Mouse (Mus musculus) kidney, adult 8-10 months (tissue): ENCODE results near the gene Klhl3.

Experiments
- DNase-seq, 2 experiments: peaks; one replicate each; pipeline ENCODE4 v3.0.0; 2022

Klhl3 gene

DNA sequence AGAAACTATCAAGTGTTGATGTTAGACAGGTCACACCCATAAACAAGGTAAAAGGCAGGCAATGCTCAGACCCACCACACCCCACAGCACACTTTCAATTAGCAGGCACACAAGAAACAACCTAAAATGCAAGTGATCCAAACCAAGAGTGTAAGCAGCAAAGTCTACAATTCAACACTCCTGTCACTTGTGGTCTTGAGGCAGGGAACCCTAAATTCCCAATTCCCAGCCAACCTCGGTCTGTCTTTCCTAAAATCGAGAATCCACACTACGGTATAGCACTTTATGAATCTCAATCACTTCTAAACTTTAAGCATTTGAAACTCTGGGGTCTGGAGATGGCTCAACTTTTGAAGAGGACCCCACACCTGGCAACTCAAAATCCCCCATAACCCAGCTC, 10.9 kb upstream of the Klhl3 start:
- DNase-seq: no peak

- DNase-seq: peak; percentile 76 to 90
Observed at GRCm38 (mm10) chr13:58123381-58123780, 10.0 kb upstream of the Klhl3 start.

DNA sequence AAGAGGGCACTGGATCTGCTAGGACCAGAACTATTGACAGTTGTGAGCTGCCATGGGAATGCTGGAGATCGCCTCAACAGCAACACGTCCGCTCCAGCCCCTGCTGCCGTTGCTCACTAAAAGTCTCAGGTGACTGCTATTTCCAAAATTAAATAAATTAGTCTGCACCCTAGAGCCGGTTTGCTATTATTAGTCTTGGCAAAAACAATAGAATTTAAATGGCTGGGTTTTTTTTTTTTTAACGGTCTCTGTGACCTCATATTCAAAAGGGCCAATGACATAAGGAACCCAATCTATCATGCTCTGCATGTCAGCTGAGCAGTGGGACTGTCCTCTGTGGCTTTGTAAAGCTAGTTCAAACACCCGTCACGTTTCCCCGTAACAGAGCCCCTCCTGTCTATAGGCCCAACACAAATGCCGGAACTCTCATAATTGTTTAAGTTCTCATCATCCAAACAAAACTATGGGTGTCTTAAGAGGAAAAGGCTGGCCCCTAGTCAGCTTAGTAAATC, 9.4 kb upstream of the Klhl3 start:
- peak; percentile 38 to 59 for DNase-seq

DNA sequence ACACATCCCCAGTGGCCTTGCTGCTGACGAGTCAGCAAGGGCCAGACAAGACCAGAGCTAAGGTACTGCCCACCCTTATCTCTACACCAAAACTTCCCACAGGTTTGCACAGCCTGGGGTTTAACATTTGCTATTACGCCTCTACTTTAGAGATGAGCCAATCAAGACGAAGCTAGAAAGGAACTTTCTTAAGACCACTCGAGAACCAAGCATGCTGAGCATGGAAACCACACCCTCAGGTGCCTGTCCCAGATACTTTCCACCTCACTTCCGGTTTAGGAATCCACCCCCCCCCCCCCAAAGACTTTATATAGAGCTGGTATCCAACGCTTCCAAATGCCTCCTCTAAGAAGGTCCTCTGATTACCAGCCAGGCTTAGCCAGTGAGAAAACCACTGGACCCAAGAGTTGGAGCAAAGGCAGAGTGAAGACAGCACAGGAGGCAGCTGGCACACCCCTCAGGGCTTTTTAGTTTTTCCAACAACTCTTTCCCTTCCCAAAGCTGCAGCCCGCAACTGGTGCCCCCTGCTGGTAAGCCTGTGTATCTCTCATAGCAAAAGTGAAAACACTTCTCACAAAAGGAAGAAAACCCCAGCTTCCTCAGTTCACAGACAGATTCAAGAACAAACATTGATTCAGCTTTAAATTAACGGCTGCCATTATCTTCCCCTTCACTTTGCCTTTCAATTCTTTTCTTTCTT, 4.1 kb upstream of the Klhl3 start:
- DNase-seq: peak; percentile 46 to 53

GRCm38 (mm10) chr13:58116801-58117200, 3.4 kb upstream of the Klhl3 start:
- no peak for DNase-seq

DNA sequence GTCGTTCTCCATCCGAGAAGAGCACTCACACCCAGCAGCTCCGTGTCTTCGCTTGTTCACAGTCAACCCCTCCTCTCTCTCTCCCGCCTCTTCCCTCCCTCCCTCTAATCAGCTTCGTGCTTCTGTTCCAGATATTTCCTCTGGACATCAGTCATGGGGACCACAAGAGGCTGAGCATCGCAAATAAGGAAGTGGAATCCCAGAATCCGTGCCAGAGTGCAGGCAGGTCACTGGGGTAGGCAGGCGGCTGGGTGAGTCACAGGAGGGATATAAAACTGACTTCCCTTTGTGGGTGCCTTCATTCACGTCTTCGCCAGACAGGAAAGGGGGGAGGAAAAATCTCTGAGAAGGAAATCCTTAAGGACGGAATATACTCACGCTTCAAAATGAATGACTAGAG, 1.8 kb upstream of the Klhl3 start:
- DNase-seq: peak; percentile 47 to 53

- DNase-seq: no peak
Observed at GRCm38 (mm10) chr13:58112601-58113041, 771 bp downstream of the Klhl3 start.

- no peak for DNase-seq
Observed at GRCm38 (mm10) chr13:58112191-58112590, 1.2 kb downstream of the Klhl3 start.

- no peak for DNase-seq
Observed at GRCm38 (mm10) chr13:58111306-58111705, 2.1 kb downstream of the Klhl3 start.

- no peak for DNase-seq
Observed at GRCm38 (mm10) chr13:58090643-58091042, 22.7 kb downstream of the Klhl3 start.

GRCm38 (mm10) chr13:58084396-58084795, 29.0 kb downstream of the Klhl3 start:
- DNase-seq: no peak

DNA sequence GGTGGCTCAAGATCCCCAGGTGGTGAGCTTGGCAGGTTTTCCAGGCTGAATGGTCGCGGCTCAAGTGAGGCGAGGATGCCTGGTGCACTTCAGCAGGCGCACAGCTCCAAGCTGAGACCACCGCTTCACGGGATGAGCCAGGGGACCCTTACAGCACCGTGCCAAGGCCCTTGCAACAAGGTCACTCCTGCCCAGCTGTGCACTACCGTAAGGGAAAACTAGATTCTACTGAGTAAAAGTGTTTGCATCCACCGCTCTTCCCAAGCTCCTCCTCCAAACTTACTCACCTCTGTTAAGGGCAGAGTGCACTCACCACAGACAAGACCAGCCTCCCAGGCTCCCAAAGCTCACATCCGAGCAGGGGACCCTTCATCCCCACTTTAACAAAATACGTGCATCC, 29.9 kb downstream of the Klhl3 start:
- no peak for DNase-seq

GRCm38 (mm10) chr13:58083048-58083447, 30.3 kb downstream of the Klhl3 start:
- no peak for DNase-seq

DNA sequence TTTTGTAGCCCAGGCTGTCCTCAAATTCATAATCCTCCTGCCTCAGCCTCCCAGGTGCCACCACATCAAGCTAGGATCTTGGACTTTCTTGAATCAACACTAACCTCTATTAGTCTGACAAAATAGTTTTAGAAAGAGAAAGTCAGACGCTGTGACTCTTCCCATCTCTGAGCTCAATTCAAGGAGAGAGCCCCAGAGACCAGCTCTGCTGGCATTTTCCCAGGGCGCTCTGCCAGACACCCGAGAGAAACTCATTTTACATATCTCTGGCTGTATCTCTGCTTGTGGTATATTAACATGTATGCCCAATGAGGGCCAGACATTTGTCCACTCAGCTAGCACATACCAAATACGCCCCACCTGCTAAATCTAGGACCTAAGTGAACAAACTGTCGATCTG, 35.0 kb downstream of the Klhl3 start:
- DNase-seq: no peak

- no peak for DNase-seq
Observed at GRCm38 (mm10) chr13:58074881-58075280, 38.5 kb downstream of the Klhl3 start.

GRCm38 (mm10) chr13:58074466-58074865, 38.9 kb downstream of the Klhl3 start:
- DNase-seq: no peak

GRCm38 (mm10) chr13:58073254-58073882, 40.0 kb downstream of the Klhl3 start:
- DNase-seq: no peak

DNA sequence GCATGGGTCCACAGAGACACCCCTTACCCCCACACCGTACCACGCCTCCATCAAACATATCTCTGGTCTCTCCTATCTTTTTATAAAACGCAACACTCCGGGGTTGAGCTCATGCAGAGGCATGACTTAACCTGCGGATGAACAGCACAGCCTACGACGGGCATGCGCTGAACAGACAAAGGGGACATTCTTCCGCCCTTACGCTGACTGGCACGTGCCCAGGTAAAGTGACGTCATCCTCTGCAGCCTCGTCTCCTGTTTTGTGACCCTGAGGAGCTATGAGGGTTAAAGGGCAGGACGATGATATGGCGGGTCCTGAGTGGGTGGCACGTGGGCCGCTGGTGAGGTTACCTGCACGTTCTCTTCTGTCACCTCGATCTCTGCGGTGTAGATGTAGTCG, 42.2 kb downstream of the Klhl3 start:
- no peak for DNase-seq

DNA sequence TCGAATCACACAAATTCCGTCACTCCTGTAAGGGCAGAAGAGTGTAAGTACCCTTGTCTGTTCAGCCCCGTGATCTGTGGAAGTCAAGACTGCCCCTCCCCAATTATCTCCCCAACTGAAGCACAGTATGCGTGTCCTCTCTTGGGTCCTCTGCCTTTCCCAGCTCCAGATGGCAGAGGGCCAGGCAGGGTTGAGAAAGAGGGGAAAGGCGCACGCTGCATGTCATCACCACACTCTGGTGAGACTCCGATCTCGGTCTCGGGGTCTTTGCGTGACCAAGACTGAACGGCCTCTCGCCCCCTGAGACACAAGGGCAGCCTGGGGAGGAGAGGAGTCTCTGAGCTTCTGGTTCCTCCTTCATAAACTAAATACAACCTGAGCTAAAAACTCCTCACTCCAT, 42.9 kb downstream of the Klhl3 start:
- DNase-seq: no peak

DNA sequence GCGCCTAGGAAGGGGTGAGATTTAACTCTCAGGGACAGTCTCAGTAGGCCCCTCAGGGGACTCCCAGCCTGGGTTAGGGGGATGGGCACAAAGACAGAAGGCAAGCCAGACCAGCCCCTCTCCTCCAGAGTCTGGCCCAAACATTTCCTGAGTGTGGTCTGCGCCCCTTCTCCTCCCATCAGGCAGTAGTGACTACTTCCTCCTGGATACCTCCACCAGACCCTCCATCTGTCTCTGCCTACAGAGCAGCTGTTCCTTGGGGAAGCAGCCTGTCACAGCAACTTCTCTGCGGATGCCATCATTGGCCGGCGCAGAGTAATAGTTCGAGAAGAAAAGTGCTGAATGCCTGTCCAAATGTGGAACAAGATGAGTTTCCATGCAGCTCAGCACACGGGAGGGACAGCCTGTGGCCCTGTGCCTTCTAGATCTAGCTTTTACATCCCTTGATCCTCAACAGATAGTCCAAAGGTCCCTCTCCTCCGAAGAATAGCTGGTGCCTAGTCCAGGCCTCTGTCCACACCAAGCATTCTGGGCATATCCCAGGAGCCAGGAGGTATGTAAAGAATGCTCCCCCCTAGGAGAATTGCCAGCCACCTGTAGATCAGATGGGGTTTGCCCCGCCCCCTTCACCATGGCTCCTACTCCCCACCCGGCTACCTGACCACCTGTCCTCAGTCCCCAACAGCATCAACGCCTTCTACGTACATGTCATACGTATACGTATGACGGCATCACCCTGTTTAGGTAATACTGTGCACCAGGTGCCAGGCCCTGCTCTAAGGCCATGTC, 44.8 kb downstream of the Klhl3 start:
- DNase-seq: no peak

DNA sequence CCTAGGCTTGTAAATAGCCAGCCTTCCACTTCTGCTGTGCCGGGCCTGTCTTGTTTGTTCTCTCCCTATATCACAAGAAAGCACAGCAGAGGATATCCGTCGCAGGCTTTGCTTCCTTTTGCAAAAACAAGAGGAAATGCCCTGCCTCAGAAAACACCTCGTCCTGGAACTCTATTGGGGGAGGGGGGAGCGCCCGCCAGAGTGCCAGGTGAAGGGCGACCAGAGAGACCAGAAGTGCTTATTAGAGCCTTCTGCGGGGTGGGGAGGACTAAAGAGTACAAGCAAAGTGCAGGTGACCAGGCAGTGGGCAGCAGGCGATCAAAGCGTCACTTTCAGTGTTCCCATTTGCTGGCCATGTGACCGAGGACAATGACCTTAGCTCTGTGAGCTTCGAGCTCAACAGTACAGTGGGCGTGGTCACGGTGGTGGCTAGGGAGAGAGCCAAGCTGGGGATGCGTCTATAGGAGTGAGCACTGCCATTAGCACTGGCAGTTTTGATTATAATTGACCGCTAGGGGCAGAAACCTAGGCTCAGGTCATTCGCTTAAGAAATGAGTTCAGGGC, 45.8 kb downstream of the Klhl3 start:
- DNase-seq: peak; percentile 91 to 92

- DNase-seq: peak; percentile 67 to 75
Observed at GRCm38 (mm10) chr13:58066496-58067389, 46.6 kb downstream of the Klhl3 start.
